Mouse (Mus musculus) kidney, embryonic 15.5 days (tissue): Measurements from ENCODE around the gene Sdccag8. TPM values are rescaled to one million over a fixed set of nuclear protein-coding genes. Genes with fewer than 3 reads are reported as not detected.
A peak's percentile ranks its signal among the peaks of the same experiment; 100 is the strongest.

Experiments used
- ATAC-seq: fragments of 200-750 bp; cut with Nextera tagmentation; replicated peaks from 2 replicates; pipeline ENCODE4 v1.8.0; 2017; ENCODE audit warnings: moderate TSS enrichment; ENCODE audit not compliant: low FRiP score
- H3K27ac ChIP-seq: fragments of 300-500 bp; sonication (generic); 2 replicates; pipeline ENCODE4 v1.5.1; 2015; ENCODE audit warnings: mild to moderate bottlenecking, inconsistent platforms
- H3K27me3 ChIP-seq: fragments of 300-500 bp; sonication (generic); 2 replicates; pipeline ENCODE4 v1.6.1; 2015; ENCODE audit warnings: inconsistent platforms
- H3K36me3 ChIP-seq: fragments of 300-500 bp; sonication (generic); 2 replicates; pipeline ENCODE4 v1.6.1; 2015; ENCODE audit warnings: inconsistent platforms
- H3K4me1 ChIP-seq: fragments of 300-500 bp; sonication (generic); 2 replicates; pipeline ENCODE4 v1.6.1; 2015; ENCODE audit warnings: inconsistent platforms
- H3K4me2 ChIP-seq: fragments of 300-500 bp; sonication (generic); 2 replicates; pipeline ENCODE4 v1.6.1; 2015; ENCODE audit warnings: moderate library complexity, mild to moderate bottlenecking, inconsistent platforms
- H3K4me3 ChIP-seq: fragments of 300-500 bp; sonication (generic); replicated peaks from 2 replicates; pipeline ENCODE4 v1.5.1; 2015; ENCODE audit warnings: mild to moderate bottlenecking, inconsistent platforms
- H3K9ac ChIP-seq: fragments of 300-500 bp; sonication (generic); 2 replicates; pipeline ENCODE4 v1.6.1; 2015; ENCODE audit warnings: mild to moderate bottlenecking, inconsistent platforms
- H3K9me3 ChIP-seq: fragments of 300-500 bp; sonication (generic); replicated peaks from 2 replicates; pipeline ENCODE4 v1.6.1; 2016; ENCODE audit warnings: inconsistent platforms
- WGBS: fragments of 180-500 bp; shearing (Covaris S2); methylation state at CpG from one replicate; pipeline ENCODE4 v1.1.7; 2015; ENCODE audit warnings: mixed read lengths; 5-methylcytosine and 5-hydroxymethylcytosine counted together
- polyA plus RNA-seq: library from polyadenylated mRNA; unstranded; fragments of >200 nt; fragmentation: Nextera tagmentation; extraction: Ambion mirVana; gene quantifications from 2 replicates; pipeline ENCODE4 v1.2.1, GENCODE M21; 2015

Gene Sdccag8
- polyA plus RNA-seq, 1 experiment from 2014 or later = 17.1 TPM

GRCm38 (mm10) chr1:176852813-176853590 lies 38.5 kb downstream of the Sdccag8 start:
- no peak overlapping the region for H3K4me3 ChIP-seq
- no peaks in the 10 kb centered on the region for H3K9me3 ChIP-seq
- H3K27ac ChIP-seq = no peak overlapping the region
- no peak for ATAC-seq
- no peak overlapping the region for H3K4me2 ChIP-seq
- WGBS = 85% methylated on average over 9 of the region's 9 CpGs
- H3K27me3 ChIP-seq = no peaks in the 10 kb centered on the region
- no peak overlapping the region for H3K9ac ChIP-seq
- 0 out of 2 replicates have a peak, but pooled peaks cover 12% of the 10 kb centered on the region for H3K36me3 ChIP-seq
- H3K4me1 ChIP-seq = 0 out of 2 replicates have a peak, but pooled peaks cover 4% of the 10 kb centered on the region

GRCm38 (mm10) chr1:176861981-176862644 lies 47.7 kb downstream of the Sdccag8 start:
- H3K9ac ChIP-seq = no peak overlapping the region
- no peaks in the 10 kb centered on the region for H3K36me3 ChIP-seq
- no peak overlapping the region for H3K4me2 ChIP-seq
- H3K27ac ChIP-seq = no peak overlapping the region
- H3K9me3 ChIP-seq = no peaks in the 10 kb centered on the region
- whole genome bisulfite sequencing = 57% methylated on average over 9 of the region's 9 CpGs
- no peaks in the 10 kb centered on the region for H3K27me3 ChIP-seq
- H3K4me1 ChIP-seq = no peaks in the 10 kb centered on the region
- 0 out of 2 replicates have a peak, but pooled peaks have one; percentile 43 for ATAC-seq
- no peak overlapping the region for H3K4me3 ChIP-seq

- Histone ChIP-seq H3K9me3 (no peaks in the 10 kb centered on the region), H3K27ac (no peak overlapping the region), H3K27me3 (no peaks in the 10 kb centered on the region), H3K4me2 (no peak overlapping the region), H3K36me3 (peaks cover 7% of the 10 kb centered on the region; the same call in 1 of the 2 replicates), H3K4me1 (no peaks in the 10 kb centered on the region), H3K9ac (no peak overlapping the region), H3K4me3 (no peak overlapping the region)
- no peak for ATAC-seq
- WGBS = 97% methylated on average over 11 of the region's 11 CpGs
Observed at GRCm38 (mm10) chr1:176870501-176870900, 56.0 kb downstream of the Sdccag8 start.

- Histone ChIP-seq H3K4me2 (no peak overlapping the region), H3K4me1 (no peaks in the 10 kb centered on the region), H3K4me3 (no peak overlapping the region), H3K27ac (no peak overlapping the region), H3K9me3 (no peaks in the 10 kb centered on the region), H3K9ac (no peak overlapping the region), H3K27me3 (no peaks in the 10 kb centered on the region), H3K36me3 (peaks cover 7% of the 10 kb centered on the region; the same call in 1 of the 2 replicates)
- ATAC-seq = 0 out of 2 replicates have a peak, but pooled peaks have one; percentile 33
- 22% methylated on average over 3 of the region's 3 CpGs for WGBS
Observed at GRCm38 (mm10) chr1:176871975-176872374, 57.5 kb downstream of the Sdccag8 start.

GRCm38 (mm10) chr1:176873463-176873862 lies 59.0 kb downstream of the Sdccag8 start:
- WGBS = 84% methylated on average over 9 of the region's 9 CpGs
- H3K4me1 ChIP-seq = no peaks in the 10 kb centered on the region

GRCm38 (mm10) chr1:176874155-176874554 lies 59.7 kb downstream of the Sdccag8 start:
- Histone ChIP-seq H3K27ac (no peak overlapping the region), H3K4me1 (no peaks in the 10 kb centered on the region), H3K9ac (no peak overlapping the region), H3K27me3 (no peaks in the 10 kb centered on the region), H3K9me3 (no peaks in the 10 kb centered on the region), H3K4me2 (no peak overlapping the region), H3K4me3 (no peak overlapping the region), H3K36me3 (peaks cover 7% of the 10 kb centered on the region; the same call in 1 of the 2 replicates)
- no peak for ATAC-seq

More at GRCm38 (mm10) chr1:176873463-176873862, 59.0 kb downstream of the Sdccag8 start:
- H3K27ac ChIP-seq = no peak overlapping the region
- H3K9ac ChIP-seq = no peak overlapping the region
- no peak for ATAC-seq
- H3K4me3 ChIP-seq = no peak overlapping the region
- no peak overlapping the region for H3K4me2 ChIP-seq
- H3K27me3 ChIP-seq = no peaks in the 10 kb centered on the region
- no peaks in the 10 kb centered on the region for H3K9me3 ChIP-seq
- peaks cover 7% of the 10 kb centered on the region; the same call in 1 of the 2 replicates for H3K36me3 ChIP-seq

GRCm38 (mm10) chr1:176877756-176878155 lies 63.3 kb downstream of the Sdccag8 start:
- 38% methylated on average over 3 of the region's 3 CpGs for WGBS
- no peak overlapping the region for H3K4me2 ChIP-seq
- no peak for ATAC-seq
- H3K4me3 ChIP-seq = no peak overlapping the region
- H3K4me1 ChIP-seq = no peaks in the 10 kb centered on the region
- H3K9ac ChIP-seq = no peak overlapping the region
- no peaks in the 10 kb centered on the region for H3K27me3 ChIP-seq
- no peak overlapping the region for H3K27ac ChIP-seq
- no peaks in the 10 kb centered on the region for H3K9me3 ChIP-seq
- no peaks in the 10 kb centered on the region for H3K36me3 ChIP-seq

- 72% methylated on average over 2 of the region's 2 CpGs for WGBS
- no peak overlapping the region for H3K4me2 ChIP-seq
- ATAC-seq = no peak
- no peaks in the 10 kb centered on the region for H3K4me1 ChIP-seq
- no peak overlapping the region for H3K4me3 ChIP-seq
- H3K9me3 ChIP-seq = no peaks in the 10 kb centered on the region
- no peaks in the 10 kb centered on the region for H3K36me3 ChIP-seq
- no peaks in the 10 kb centered on the region for H3K27me3 ChIP-seq
- no peak overlapping the region for H3K9ac ChIP-seq
- H3K27ac ChIP-seq = no peak overlapping the region
Observed at GRCm38 (mm10) chr1:176879005-176879404, 64.5 kb downstream of the Sdccag8 start.

- Histone ChIP-seq H3K4me3 (no peak overlapping the region), H3K27me3 (no peaks in the 10 kb centered on the region), H3K36me3 (no peaks in the 10 kb centered on the region), H3K4me1 (no peaks in the 10 kb centered on the region), H3K27ac (no peak overlapping the region), H3K4me2 (no peak overlapping the region), H3K9ac (no peak overlapping the region), H3K9me3 (no peaks in the 10 kb centered on the region)
- WGBS = 46% methylated on average over 6 of the region's 6 CpGs
- ATAC-seq = no peak
Observed at GRCm38 (mm10) chr1:176879614-176880013, 65.2 kb downstream of the Sdccag8 start.

- Histone ChIP-seq H3K27ac (no peak overlapping the region), H3K9ac (no peak overlapping the region), H3K9me3 (no peaks in the 10 kb centered on the region), H3K27me3 (no peaks in the 10 kb centered on the region), H3K4me1 (no peaks in the 10 kb centered on the region), H3K4me2 (no peak overlapping the region), H3K36me3 (no peaks in the 10 kb centered on the region), H3K4me3 (no peak overlapping the region)
- ATAC-seq = no peak
- 44% methylated on average over 5 of the region's 5 CpGs for WGBS
Observed at GRCm38 (mm10) chr1:176880101-176880500, 65.6 kb downstream of the Sdccag8 start.

GRCm38 (mm10) chr1:176880943-176881342 lies 66.5 kb downstream of the Sdccag8 start:
- 72% methylated on average over 6 of the region's 6 CpGs for WGBS
- ATAC-seq = no peak
- no peaks in the 10 kb centered on the region for H3K9me3 ChIP-seq

GRCm38 (mm10) chr1:176885207-176885933 lies 70.9 kb downstream of the Sdccag8 start:
- WGBS = 71% methylated on average over 17 of the region's 17 CpGs
- Histone ChIP-seq H3K4me2 (no peak overlapping the region), H3K9me3 (no peaks in the 10 kb centered on the region), H3K27me3 (no peaks in the 10 kb centered on the region), H3K9ac (no peak overlapping the region), H3K36me3 (no peaks in the 10 kb centered on the region), H3K4me3 (no peak overlapping the region), H3K4me1 (no peaks in the 10 kb centered on the region), H3K27ac (no peak overlapping the region)
- ATAC-seq = no peak

More at GRCm38 (mm10) chr1:176880943-176881342, 66.5 kb downstream of the Sdccag8 start:
- no peak overlapping the region for H3K4me2 ChIP-seq
- H3K4me1 ChIP-seq = no peaks in the 10 kb centered on the region
- H3K27me3 ChIP-seq = no peaks in the 10 kb centered on the region
- H3K4me3 ChIP-seq = no peak overlapping the region
- no peak overlapping the region for H3K27ac ChIP-seq
- no peaks in the 10 kb centered on the region for H3K36me3 ChIP-seq
- H3K9ac ChIP-seq = no peak overlapping the region
